Comparison of ENCODE assay signal across 15 mouse cellular contexts in the genomic region with DNA sequence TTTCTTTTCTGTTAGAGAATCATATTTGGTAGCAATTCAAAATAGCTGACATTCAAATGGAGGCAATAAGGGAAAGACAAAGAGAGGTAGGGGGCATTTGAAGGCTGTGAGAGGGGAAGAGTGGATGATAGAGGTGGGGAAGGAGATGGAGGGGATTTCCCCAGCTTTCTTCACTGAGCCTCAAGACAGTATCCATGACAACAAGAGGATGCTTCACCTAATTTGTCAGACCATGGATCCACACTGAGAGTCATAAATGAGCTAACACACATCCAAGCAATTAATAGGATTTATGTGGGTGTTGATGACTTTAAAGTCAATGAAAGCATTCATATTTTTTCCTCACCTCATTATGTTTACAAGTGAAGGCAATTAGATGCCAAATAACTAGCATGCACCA.
"Had no signal": no experiment of that assay in that cellular context is flagged by ENCODE, and none has a peak within 500 bp of the region (broad histone marks: within the 10 kb centered on the region; RNA-seq: fewer than 3 reads in every experiment).

No protein-coding gene starts in this region.

- H3K36me3 ChIP-seq: limb, embryonic 13.5 days had no signal

- H3K9me3 ChIP-seq: limb, embryonic 13.5 days had no signal

- H3K4me1 ChIP-seq: limb, embryonic 13.5 days had no signal

- H3K27me3 ChIP-seq: limb, embryonic 13.5 days had no signal

- H3K27ac ChIP-seq: layer of hippocampus, adult 2 months; limb, embryonic 13.5 days; liver, embryonic 14.5 days had no signal

- H3K4me2 ChIP-seq: limb, embryonic 13.5 days had no signal

- H3K9ac ChIP-seq: limb, embryonic 13.5 days; liver, embryonic 14.5 days had no signal

- DNase-seq: kidney, adult 18-20 months; kidney, postnatal 10 days; kidney, postnatal 4 days; left cerebral cortex, postnatal 4 days; lung, adult 18-20 months; lung, postnatal 36 days; midbrain, embryonic 14.5 days; retina, postnatal 1 day; right cerebral cortex, postnatal 4 days; spleen, adult 18-20 months; thymus, adult 18-20 months; thymus, postnatal 14 days had no signal

- H3K4me3 ChIP-seq: layer of hippocampus, adult 2 months; limb, embryonic 13.5 days had no signal
